In genomic region chr19:8887585-8888463, GRCm38 (mm10) we compare ENCODE assay signal across 8 mouse cellular contexts. TPM values are rescaled to one million over a fixed set of nuclear protein-coding genes. Genes with fewer than 3 reads are reported as not detected.
DNase-seq lines count a peak whose midpoint lies in the region; ATAC-seq and TF ChIP-seq lines count a peak whose summit lies in the region.

No protein-coding gene starts in this region.

- 13% methylated on average over 19 of the region's 19 CpGs for WGBS in lung, embryonic 14.5 days
- WGBS in intestine, postnatal 0 days, result 15% methylated on average over 19 of the region's 19 CpGs
- 14% methylated on average over 19 of the region's 19 CpGs for WGBS in neural tube, embryonic 14.5 days

- no peaks in the 10 kb centered on the region for H3K9me3 ChIP-seq in lung, embryonic 14.5 days (ENCODE audit: low read depth, low read length)
- H3K9me3 ChIP-seq in intestine, postnatal 0 days (ENCODE audit: control insufficient read depth), result no peaks in the 10 kb centered on the region
- no peaks in the 10 kb centered on the region for H3K9me3 ChIP-seq in neural tube, embryonic 14.5 days (ENCODE audit: control insufficient read depth, low read length)

- DNase-seq in lung, embryonic 14.5 days, result peak; percentile 32
- no peak for DNase-seq in lung, postnatal 14 days
- peak; percentile 40 for DNase-seq in embryo, embryonic 9.5 days (ENCODE audit: extremely low spot score)
- DNase-seq in yolk sac, embryonic 10.5 days (ENCODE audit: low spot score), result no peak
- DNase-seq in thymus, postnatal 36 days, result no peak
- DNase-seq in kidney, postnatal 14 days, result no peak

- TF ChIP-seq CTCF in lung, embryonic 14.5 days (IDR thresholded peaks at IDR 0.05; ENCODE audit: low read depth), result no peak
- TF ChIP-seq CTCF in intestine, postnatal 0 days (IDR thresholded peaks at IDR 0.05; ENCODE audit: low read depth), result no peak

- no peaks in the 10 kb centered on the region for H3K27me3 ChIP-seq in lung, embryonic 14.5 days (ENCODE audit: insufficient read depth, low read length)
- H3K27me3 ChIP-seq in intestine, postnatal 0 days (replicated peaks; ENCODE audit: control insufficient read depth, insufficient read depth, low read length), result no peaks in the 10 kb centered on the region
- H3K27me3 ChIP-seq in neural tube, embryonic 14.5 days (ENCODE audit: control insufficient read depth, insufficient read depth, low read length), result no peaks in the 10 kb centered on the region

- peak overlapping the region; percentile 92 for H3K27ac ChIP-seq in lung, embryonic 14.5 days (ENCODE audit: low read depth)
- peak overlapping the region; percentile 65; the same call in 1 of the 2 replicates for H3K27ac ChIP-seq in intestine, postnatal 0 days (ENCODE audit: low read depth, low read length)
- peak overlapping the region; percentile 80; the same call in 1 of the 2 replicates for H3K27ac ChIP-seq in neural tube, embryonic 14.5 days (ENCODE audit: low read depth, low read length)

- ATAC-seq in lung, embryonic 14.5 days (ENCODE audit: insufficient read depth), result no peak
- ATAC-seq in intestine, postnatal 0 days, result no peak
- ATAC-seq in neural tube, embryonic 14.5 days (ENCODE audit: low read depth), result no peak

- H3K9ac ChIP-seq in lung, embryonic 14.5 days, result peak overlapping the region; percentile 89
- H3K9ac ChIP-seq in intestine, postnatal 0 days (ENCODE audit: low read depth, low read length), result peak overlapping the region; percentile 65
- peak overlapping the region; percentile 71 for H3K9ac ChIP-seq in neural tube, embryonic 14.5 days (replicated peaks; ENCODE audit: low read depth, low read length)

- H3K4me2 ChIP-seq in lung, embryonic 14.5 days, result peak overlapping the region; percentile 92
- peak overlapping the region; percentile 66 for H3K4me2 ChIP-seq in intestine, postnatal 0 days (replicated peaks; ENCODE audit: low read depth)
- H3K4me2 ChIP-seq in neural tube, embryonic 14.5 days (ENCODE audit: low read depth, low read length), result peak overlapping the region; percentile 80

- H3K36me3 ChIP-seq in lung, embryonic 14.5 days (ENCODE audit: insufficient read depth), result peaks cover 21% of the 10 kb centered on the region
- peaks cover 11% of the 10 kb centered on the region for H3K36me3 ChIP-seq in intestine, postnatal 0 days (ENCODE audit: control insufficient read depth, insufficient read depth)
- H3K36me3 ChIP-seq in neural tube, embryonic 14.5 days (ENCODE audit: control insufficient read depth, insufficient read depth, low read length), result 0 out of 2 replicates have a peak, but pooled peaks cover 3% of the 10 kb centered on the region

- H3K4me3 ChIP-seq in lung, embryonic 14.5 days (ENCODE audit: low read depth, low read length), result peak overlapping the region; percentile 71
- H3K4me3 ChIP-seq in intestine, postnatal 0 days (ENCODE audit: low read depth, low read length), result peak overlapping the region; percentile 67
- H3K4me3 ChIP-seq in neural tube, embryonic 14.5 days (ENCODE audit: low read depth, low read length), result peak overlapping the region; percentile 54

- H3K4me1 ChIP-seq in lung, embryonic 14.5 days (ENCODE audit: insufficient read depth), result no peaks in the 10 kb centered on the region; the same call in 1 of the 2 replicates
- 0 out of 2 replicates have a peak, but pooled peaks cover 3% of the 10 kb centered on the region for H3K4me1 ChIP-seq in intestine, postnatal 0 days (replicated peaks; ENCODE audit: control insufficient read depth, insufficient read depth, low read length)
- H3K4me1 ChIP-seq in neural tube, embryonic 14.5 days (ENCODE audit: control insufficient read depth, insufficient read depth, low read length), result peaks cover 12% of the 10 kb centered on the region

RNA-seq across cellular contexts. Expression of gene 1810009A15Rik, which starts 0.8 kb away (rescaled TPM):
- 92.0 and 93.3 TPM in 2 replicates for polyA plus RNA-seq in lung, embryonic 14.5 days (2014; fragmentation: Nextera tagmentation; extraction: Ambion mirVana)
- 54.5 and 55.6 TPM in 2 replicates for polyA plus RNA-seq in intestine, postnatal 0 days (2015; fragmentation: Nextera tagmentation; extraction: Ambion mirVana)
- 39.0 and 48.9 TPM in 2 replicates for polyA plus RNA-seq in neural tube, embryonic 14.5 days (2014; fragmentation: Nextera tagmentation; extraction: Ambion mirVana)

RNA-seq across cellular contexts. Expression of gene Gm49416, which starts 0.9 kb away (rescaled TPM):
- polyA plus RNA-seq in lung, embryonic 14.5 days (2014; fragmentation: Nextera tagmentation; extraction: Ambion mirVana), result 0.37 TPM in 1 of 2 replicates, not detected in the other
- polyA plus RNA-seq in intestine, postnatal 0 days (2015; fragmentation: Nextera tagmentation; extraction: Ambion mirVana), result not detected in 2 replicates
- polyA plus RNA-seq in neural tube, embryonic 14.5 days (2014; fragmentation: Nextera tagmentation; extraction: Ambion mirVana), result 0.39 TPM in 1 of 2 replicates, not detected in the other

RNA-seq across cellular contexts. Expression of gene Gm49403, which starts 4.1 kb away (rescaled TPM):
- not detected in 2 replicates for polyA plus RNA-seq in lung, embryonic 14.5 days (2014; fragmentation: Nextera tagmentation; extraction: Ambion mirVana)
- polyA plus RNA-seq in intestine, postnatal 0 days (2015; fragmentation: Nextera tagmentation; extraction: Ambion mirVana), result not detected in 2 replicates
- not detected in 2 replicates for polyA plus RNA-seq in neural tube, embryonic 14.5 days (2014; fragmentation: Nextera tagmentation; extraction: Ambion mirVana)

RNA-seq across cellular contexts. Expression of gene Lbhd1, which starts 4.3 kb away (rescaled TPM):
- polyA plus RNA-seq in lung, embryonic 14.5 days (2014; fragmentation: Nextera tagmentation; extraction: Ambion mirVana), result 72.1 and 78.8 TPM in 2 replicates
- polyA plus RNA-seq in intestine, postnatal 0 days (2015; fragmentation: Nextera tagmentation; extraction: Ambion mirVana), result 44.1 and 44.6 TPM in 2 replicates
- polyA plus RNA-seq in neural tube, embryonic 14.5 days (2014; fragmentation: Nextera tagmentation; extraction: Ambion mirVana), result 30.8 and 31.7 TPM in 2 replicates

RNA-seq across cellular contexts. Expression of gene Ints5, which starts 5.0 kb away (rescaled TPM):
- 43.1 and 46.5 TPM in 2 replicates for polyA plus RNA-seq in lung, embryonic 14.5 days (2014; fragmentation: Nextera tagmentation; extraction: Ambion mirVana)
- polyA plus RNA-seq in intestine, postnatal 0 days (2015; fragmentation: Nextera tagmentation; extraction: Ambion mirVana), result 14.5 and 16.1 TPM in 2 replicates
- 22.0 and 30.3 TPM in 2 replicates for polyA plus RNA-seq in neural tube, embryonic 14.5 days (2014; fragmentation: Nextera tagmentation; extraction: Ambion mirVana)

Comparison
In these comparisons a context has a peak if more than half of its experiments do, and no peak if none do; other contexts are left out.
1. DNase-seq: peak in lung, embryonic 14.5 days (single experiment) and embryo, embryonic 9.5 days (single experiment); none in lung, postnatal 14 days (single experiment), yolk sac, embryonic 10.5 days (single experiment), thymus, postnatal 36 days (0 of 2) and kidney, postnatal 14 days (single experiment).
2. Peak in every context shown above with its lines, with median percentiles within 50 percentile points of each other: H3K27ac ChIP-seq, H3K4me2 ChIP-seq, H3K4me3 ChIP-seq and H3K9ac ChIP-seq.